Mouse (Mus musculus): ENCODE measurements around the gene Hist1h3h.
"Not testable (repeated sequence)": the region's sequence is repeated elsewhere in the genome, so short reads cannot be mapped to it uniquely, and the experiment has no call there.

- TF ChIP-seq CTCF (conservative IDR thresholded peaks at IDR 0.05; ENCODE audit: low read length); NANOG (IDR thresholded peaks at IDR 0.05; ENCODE audit: borderline replicate concordance, low read length); POU5F1 (IDR thresholded peaks at IDR 0.05; ENCODE audit: borderline replicate concordance, low read length): not testable (repeated sequence)
These were observed 36.2 kb downstream of the Hist1h3h start, which contains the start of the genes Hist1h2ak and Hist1h2bn for GRCm38 (mm10) chr13:21753524-21754285.

Data from E14TG2a.4 (cell line).